Mouse (Mus musculus) fibroblast of lung, adult 2 months (primary cell): ENCODE measurements around the gene Amph.
"Not testable (repeated sequence)": the region's sequence is repeated elsewhere in the genome, so short reads cannot be mapped to it uniquely, and the experiment has no call there.

ENCODE experiments used
- DNase-seq: peaks from one replicate; pipeline ENCODE4 v3.0.0-alpha.2; 2011; ENCODE audit warnings: low read depth

Amph gene

GRCm38 (mm10) chr13:18948171-18949028 lies at the start of gene Amph:
Amph (plus strand) TSS chr13:18948205.
- DNase-seq, result no peak

- no peak for DNase-seq
These were observed 44.4 kb upstream of the Amph start for GRCm38 (mm10) chr13:18903623-18904022.

GRCm38 (mm10) chr13:18914774-18915173 lies 33.2 kb upstream of the Amph start:
- no peak for DNase-seq

GRCm38 (mm10) chr13:18933191-18933590 lies 14.8 kb upstream of the Amph start:
- DNase-seq, result not testable (repeated sequence)

GRCm38 (mm10) chr13:18947686-18948085 lies 319 bp upstream of the Amph start:
- DNase-seq, result no peak

- DNase-seq, result no peak
These were observed 985 bp downstream of the Amph start for GRCm38 (mm10) chr13:18949029-18949350.

GRCm38 (mm10) chr13:18949626-18950200 lies 1.7 kb downstream of the Amph start:
- DNase-seq, result no peak

- DNase-seq, result no peak
These were observed 5.6 kb downstream of the Amph start for GRCm38 (mm10) chr13:18953575-18953974.

GRCm38 (mm10) chr13:18956065-18956913 lies 8.3 kb downstream of the Amph start:
- no peak for DNase-seq

- DNase-seq, result no peak
These were observed 9.0 kb downstream of the Amph start for GRCm38 (mm10) chr13:18957028-18957427.

- DNase-seq, result no peak
These were observed 24.6 kb downstream of the Amph start for GRCm38 (mm10) chr13:18972571-18972970.

GRCm38 (mm10) chr13:18974351-18974750 lies 26.3 kb downstream of the Amph start:
- no peak for DNase-seq

GRCm38 (mm10) chr13:18987266-18987665 lies 39.3 kb downstream of the Amph start:
- no peak for DNase-seq

GRCm38 (mm10) chr13:18988323-18988722 lies 40.3 kb downstream of the Amph start:
- no peak for DNase-seq

GRCm38 (mm10) chr13:18989185-18989714 lies 41.2 kb downstream of the Amph start:
- no peak for DNase-seq

GRCm38 (mm10) chr13:19002502-19002901 lies 54.5 kb downstream of the Amph start:
- DNase-seq, result no peak

GRCm38 (mm10) chr13:19004406-19004805 lies 56.4 kb downstream of the Amph start:
- no peak for DNase-seq

GRCm38 (mm10) chr13:19008440-19008839 lies 60.4 kb downstream of the Amph start:
- DNase-seq, result no peak

GRCm38 (mm10) chr13:19014825-19015375 lies 66.9 kb downstream of the Amph start:
- no peak for DNase-seq

GRCm38 (mm10) chr13:19021529-19021928 lies 73.5 kb downstream of the Amph start:
- no peak for DNase-seq

GRCm38 (mm10) chr13:19022310-19022709 lies 74.3 kb downstream of the Amph start:
- no peak for DNase-seq

- DNase-seq, result no peak
These were observed 77.2 kb downstream of the Amph start for GRCm38 (mm10) chr13:19025091-19025688.
